Mouse (Mus musculus) G1E (cell line): ENCODE measurements at regions not wholly inside any gene's neighbourhood (a gene's known extent, or its start where the extent isn't known, plus 50 kb on each side); places are given as distances from the start of the nearest gene placed in this dataset.

Experiments
- CTCF ChIP-seq: IDR thresholded peaks from 2 replicates; pipeline ENCODE4 v1.5.1; 2012; ENCODE audit warnings: low read depth, low read length, inconsistent platforms, mixed read lengths
- GATA1 ChIP-seq: IDR thresholded peaks from 2 replicates; pipeline ENCODE4 v1.6.1; 2012; ENCODE audit warnings: borderline replicate concordance, low read length, inconsistent platforms, mixed read lengths
- POLR2AphosphoS5 ChIP-seq: IDR thresholded peaks from 2 replicates; pipeline ENCODE4 v1.6.1; 2012; ENCODE audit warnings: low read depth, low read length, inconsistent platforms; ENCODE audit not compliant: insufficient replicate concordance

GRCm38 (mm10) chr12:70544326-70544725 lies 91.4 kb downstream of the Tmx1 start:
- no peak for TF ChIP-seq CTCF
- no peak for TF ChIP-seq POLR2AphosphoS5
- TF ChIP-seq GATA1: no peak
